Mouse (Mus musculus) cerebellum, adult 2 months (tissue): ENCODE results near the gene Kcnj2. TPM values are rescaled to one million over a fixed set of nuclear protein-coding genes. Genes with fewer than 3 reads are reported as not detected.

Source experiments
- DNase-seq, 2 experiments: peaks; one replicate each; pipeline ENCODE4 v3.0.0; 2021
- H3K27ac ChIP-seq: fragments of 200-500 bp; 2 replicates; pipeline ENCODE4 v1.5.1; 2012; ENCODE audit warnings: low read length, control low read depth, inconsistent platforms; ENCODE audit not compliant: insufficient read depth
- H3K27me3 ChIP-seq: fragments of 200-500 bp; 2 replicates; pipeline ENCODE4 v1.6.1; 2012; ENCODE audit warnings: inconsistent platforms, mild to moderate bottlenecking, low read length, moderate library complexity; ENCODE audit not compliant: control insufficient read depth, insufficient read depth
- H3K4me1 ChIP-seq: fragments of 200-500 bp; 2 replicates; pipeline ENCODE4 v1.6.1; 2011; ENCODE audit warnings: low read length; ENCODE audit not compliant: control insufficient read depth, insufficient read depth
- H3K4me3 ChIP-seq: fragments of 200-500 bp; replicated peaks from 2 replicates; pipeline ENCODE3; 2011; ENCODE audit warnings: mild to moderate bottlenecking, low read depth, low read length, control low read depth; ENCODE audit not compliant: insufficient read depth
- CTCF ChIP-seq: fragments of 200-500 bp; IDR thresholded peaks from 2 replicates; pipeline ENCODE4 v1.5.1; 2011; ENCODE audit warnings: low read depth, mild to moderate bottlenecking, control low read depth, low read length, moderate library complexity, borderline replicate concordance; ENCODE audit not compliant: insufficient read depth
- POLR2A ChIP-seq: fragments of 200-500 bp; IDR thresholded peaks from 2 replicates; pipeline ENCODE4 v1.6.1; 2011; ENCODE audit warnings: low read length, control low read depth, borderline replicate concordance; ENCODE audit not compliant: insufficient read depth
- WGBS: fragments of 180-500 bp; shearing (Covaris S2); methylation state at CpG from one replicate; pipeline ENCODE4 v1.1.7; 2018; 5-methylcytosine and 5-hydroxymethylcytosine counted together
- polyA plus RNA-seq: library from polyadenylated mRNA; depleted of rRNA; stranded (reverse); fragments of >200 nt; gene quantifications from 2 replicates; pipeline ENCODE4 v1.2.3, GENCODE M21; 2012

Kcnj2 gene
- polyA plus RNA-seq, 1 experiment = 3.8 TPM

DNA sequence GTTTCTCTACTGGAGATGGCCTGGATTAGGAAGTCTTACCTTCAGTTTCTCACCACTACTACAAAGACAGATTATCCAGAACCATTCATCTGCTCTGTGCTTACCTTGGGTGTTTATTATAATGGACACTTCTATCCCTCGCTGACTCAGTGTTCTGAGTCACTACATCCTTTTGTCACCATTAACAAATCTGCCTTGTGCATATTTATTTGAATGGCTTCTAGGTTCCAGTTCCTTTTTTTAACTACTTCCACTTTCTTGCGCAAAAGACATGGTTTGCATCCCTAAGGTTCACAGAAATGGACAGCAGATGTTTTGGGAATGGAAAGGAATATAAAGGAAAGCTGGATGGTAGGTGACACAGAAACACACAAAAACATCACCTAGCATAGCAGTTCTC lies 27.0 kb downstream of the Kcnj2 start:
- no peak for DNase-seq
- H3K27ac ChIP-seq = no peak overlapping the region
- no peak overlapping the region for H3K4me3 ChIP-seq
- TF ChIP-seq POLR2A = no peak
- no peak for TF ChIP-seq CTCF
- 91% methylated on average over 2 of the region's 2 CpGs for WGBS
- H3K27me3 ChIP-seq = no peaks in the 10 kb centered on the region
- no peaks in the 10 kb centered on the region for H3K4me1 ChIP-seq

DNA sequence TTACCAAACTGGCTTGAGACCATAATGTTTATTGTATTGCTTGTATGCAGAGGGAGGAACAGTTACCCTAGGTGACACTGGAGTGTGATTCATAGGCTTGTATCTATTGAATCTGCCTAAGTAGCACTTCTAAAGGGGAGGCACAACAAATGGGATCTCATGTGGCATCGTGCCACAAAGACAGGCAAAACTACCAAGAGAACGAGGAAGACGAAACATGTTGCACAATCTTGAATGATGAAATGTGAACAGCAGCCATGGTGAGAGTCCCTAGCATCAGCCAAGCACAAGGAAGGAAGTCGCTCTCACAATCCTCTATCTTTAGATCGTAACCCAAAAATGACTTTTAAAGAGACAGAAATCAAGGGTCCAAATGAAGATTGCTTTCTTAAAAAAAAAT lies 30.6 kb downstream of the Kcnj2 start:
- no peak overlapping the region for H3K27ac ChIP-seq
- WGBS = 83% methylated on average over 5 of the region's 5 CpGs
- no peaks in the 10 kb centered on the region for H3K27me3 ChIP-seq
- no peak for DNase-seq
- TF ChIP-seq POLR2A = no peak
- TF ChIP-seq CTCF = no peak
- no peak overlapping the region for H3K4me3 ChIP-seq
- H3K4me1 ChIP-seq = no peaks in the 10 kb centered on the region

DNA sequence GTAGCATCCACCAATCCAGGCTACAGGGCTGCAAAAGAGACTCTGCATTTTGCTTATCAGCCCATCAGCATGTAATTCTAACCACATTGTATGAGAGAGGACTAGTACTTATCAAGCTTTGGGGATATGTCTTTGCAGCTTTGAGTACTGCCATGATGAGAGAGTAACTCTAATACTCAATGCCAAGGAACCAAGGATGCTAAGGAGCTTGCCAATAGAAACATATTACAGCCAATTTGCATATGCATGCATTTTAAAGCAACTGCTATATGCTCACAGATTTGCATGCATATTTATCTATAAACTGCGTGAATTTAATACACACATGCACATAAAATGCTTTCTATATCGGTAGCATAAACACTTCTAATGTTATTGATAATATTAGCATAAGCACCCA lies 34.2 kb downstream of the Kcnj2 start:
- TF ChIP-seq CTCF (no peak), POLR2A (no peak)
- 91% methylated on average over 2 of the region's 2 CpGs for WGBS
- H3K4me1 ChIP-seq = no peaks in the 10 kb centered on the region
- no peak overlapping the region for H3K4me3 ChIP-seq
- no peak overlapping the region for H3K27ac ChIP-seq
- DNase-seq = no peak
- no peaks in the 10 kb centered on the region for H3K27me3 ChIP-seq

- DNase-seq = no peak
- WGBS = 88% methylated on average over 4 of the region's 4 CpGs
- Histone ChIP-seq H3K27me3 (no peaks in the 10 kb centered on the region), H3K27ac (no peak overlapping the region), H3K4me3 (no peak overlapping the region), H3K4me1 (no peaks in the 10 kb centered on the region)
- TF ChIP-seq CTCF (no peak), POLR2A (no peak)
These were observed 34.7 kb downstream of the Kcnj2 start for GRCm38 (mm10) chr11:111100651-111101050.

DNA sequence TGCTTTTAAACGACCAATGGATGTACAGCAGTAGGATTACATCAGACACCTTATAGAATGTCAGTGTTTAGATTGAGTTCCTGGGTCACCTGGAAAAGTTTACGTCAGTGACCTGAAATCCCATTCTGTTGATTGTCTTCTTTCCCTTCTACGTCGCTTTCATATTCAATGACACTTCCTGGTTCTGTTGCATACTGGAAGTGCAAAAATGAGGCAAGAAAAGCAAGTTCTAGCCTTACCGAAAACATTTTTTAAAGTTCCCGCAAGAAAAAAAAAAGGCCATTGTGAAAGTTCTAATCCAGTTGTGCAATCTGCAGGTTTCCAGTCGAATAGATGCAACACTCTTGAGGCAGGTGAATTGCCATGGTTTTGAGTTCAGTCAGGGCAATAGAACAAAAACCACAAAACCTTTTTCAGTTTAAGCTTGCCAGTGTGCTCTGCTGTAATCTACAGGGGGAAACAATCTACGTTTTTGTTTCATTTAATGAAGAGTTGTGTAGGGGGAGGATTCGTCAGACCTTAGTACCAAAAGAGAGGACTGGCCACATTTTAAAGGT lies 35.7 kb downstream of the Kcnj2 start:
- DNase-seq = no peak
- TF ChIP-seq CTCF (no peak), POLR2A (no peak)
- Histone ChIP-seq H3K27me3 (no peaks in the 10 kb centered on the region), H3K27ac (no peak overlapping the region), H3K4me3 (no peak overlapping the region), H3K4me1 (no peaks in the 10 kb centered on the region)
- 89% methylated on average over 9 of the region's 9 CpGs for WGBS

DNA sequence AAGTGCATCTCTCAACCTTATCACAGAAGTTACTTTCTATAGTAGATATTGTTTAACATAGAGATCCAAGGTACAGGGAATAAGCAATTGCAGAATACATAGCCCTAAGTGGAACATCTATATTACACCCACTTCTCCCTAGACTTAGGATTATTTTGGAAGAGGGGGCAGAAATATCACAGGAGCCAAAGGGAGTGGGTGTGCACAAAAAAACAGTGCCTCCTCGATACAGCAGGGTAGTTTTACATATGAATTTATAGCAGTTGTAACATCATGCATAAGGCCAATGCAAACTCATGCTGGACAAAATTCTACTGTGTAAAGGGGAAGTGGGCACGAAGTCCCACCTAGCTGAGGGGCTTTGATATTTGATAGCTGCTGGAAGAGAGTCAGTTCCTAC lies 38.5 kb downstream of the Kcnj2 start:
- TF ChIP-seq POLR2A (no peak), CTCF (no peak)
- no peaks in the 10 kb centered on the region for H3K27me3 ChIP-seq
- 76% methylated on average over 2 of the region's 2 CpGs for WGBS
- H3K4me1 ChIP-seq = no peaks in the 10 kb centered on the region
- H3K27ac ChIP-seq = no peak overlapping the region
- no peak overlapping the region for H3K4me3 ChIP-seq
- no peak for DNase-seq

DNA sequence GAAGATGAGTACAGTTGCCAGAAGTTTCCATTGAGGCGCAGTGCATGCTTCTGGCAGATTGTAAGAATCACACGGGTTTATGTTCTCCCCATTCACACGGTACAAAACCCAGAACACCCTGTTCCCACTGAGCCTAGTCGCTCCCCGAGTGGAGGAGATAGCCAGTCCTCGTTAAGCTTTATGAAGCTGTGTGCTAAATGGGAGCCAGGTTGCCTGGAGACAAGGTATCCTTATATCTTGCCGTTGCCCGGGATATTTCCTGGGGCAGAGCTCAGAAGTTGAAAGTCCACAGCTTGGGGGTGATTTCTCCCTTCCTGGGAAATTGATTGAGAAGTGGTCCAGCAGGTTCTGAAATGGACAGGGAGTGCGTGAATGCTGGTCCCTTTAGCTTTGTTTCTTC lies 42.2 kb downstream of the Kcnj2 start:
- DNase-seq = no peak
- no peaks in the 10 kb centered on the region for H3K4me1 ChIP-seq
- TF ChIP-seq POLR2A = no peak
- TF ChIP-seq CTCF = no peak
- no peak overlapping the region for H3K4me3 ChIP-seq
- no peaks in the 10 kb centered on the region for H3K27me3 ChIP-seq
- 60% methylated on average over 9 of the region's 9 CpGs for WGBS
- H3K27ac ChIP-seq = no peak overlapping the region

DNA sequence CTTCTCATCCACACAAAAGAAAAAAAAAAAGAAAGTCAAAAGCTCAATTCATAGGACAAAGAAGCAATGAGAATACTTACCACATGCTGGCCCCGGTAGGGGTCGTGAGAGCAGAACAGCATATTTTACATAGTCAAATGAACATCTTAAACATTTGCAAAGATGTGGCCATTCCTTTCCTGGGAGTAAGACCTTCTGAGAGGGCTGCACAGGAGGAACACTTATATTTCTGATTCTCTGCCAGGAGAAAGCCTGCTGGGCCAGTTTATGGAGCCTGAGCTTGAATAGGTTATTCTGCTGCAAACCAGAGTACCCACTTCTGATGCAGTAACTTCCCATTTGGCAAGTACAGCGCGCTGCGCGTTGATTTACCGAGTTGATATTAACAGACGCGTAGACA lies 55.5 kb downstream of the Kcnj2 start:
- no peak overlapping the region for H3K4me3 ChIP-seq
- 21% methylated on average over 9 of the region's 9 CpGs for WGBS
- no peak overlapping the region for H3K27ac ChIP-seq
- DNase-seq = no peak
- no peak for TF ChIP-seq CTCF
- no peak for TF ChIP-seq POLR2A
- H3K27me3 ChIP-seq = no peaks in the 10 kb centered on the region
- no peaks in the 10 kb centered on the region for H3K4me1 ChIP-seq

- Histone ChIP-seq H3K4me1 (no peaks in the 10 kb centered on the region), H3K4me3 (no peak overlapping the region), H3K27ac (no peak overlapping the region), H3K27me3 (no peaks in the 10 kb centered on the region)
- 25% methylated on average over 4 of the region's 4 CpGs for WGBS
- DNase-seq = no peak
- TF ChIP-seq CTCF = no peak
- TF ChIP-seq POLR2A = no peak
These were observed 57.4 kb downstream of the Kcnj2 start for GRCm38 (mm10) chr11:111123324-111123723.
